Comparison of ENCODE assay signal across 8 mouse cellular contexts in genomic region chr11:120047531-120048251, GRCm38 (mm10). TPM values are rescaled to one million over a fixed set of nuclear protein-coding genes. Genes with fewer than 3 reads are reported as not detected.
A peak's percentile ranks its signal among the peaks of the same experiment; 100 is the strongest.
DNase-seq lines count a peak whose midpoint lies in the region; ATAC-seq and TF ChIP-seq lines count a peak whose summit lies in the region.

No protein-coding gene starts in this region.

- H3K36me3 ChIP-seq in limb, embryonic 14.5 days (ENCODE audit: control insufficient read depth, insufficient read depth, low read length): no peaks in the 10 kb centered on the region

- peak overlapping the region; percentile 93 for H3K4me2 ChIP-seq in limb, embryonic 14.5 days (replicated peaks; ENCODE audit: low read depth, low read length, severe bottlenecking)

- peak overlapping the region; percentile 74 for H3K9ac ChIP-seq in limb, embryonic 14.5 days (ENCODE audit: low read depth, low read length, severe bottlenecking)

- ATAC-seq in limb, embryonic 14.5 days (ENCODE audit: low FRiP score, low read depth): no peak
- ATAC-seq in megakaryocyte progenitor cell, adult 5-6 weeks (replicated peaks; ENCODE audit: poor library complexity): no peak

- no peak overlapping the region for H3K27ac ChIP-seq in limb, embryonic 14.5 days (replicated peaks; ENCODE audit: low read depth, low read length)

- DNase-seq in embryo, embryonic 10 days (ENCODE audit: low spot score): peak; percentile 52
- no peak for DNase-seq in embryo, embryonic 9.5 days (ENCODE audit: extremely low spot score)
- peak; percentile 41 for DNase-seq in retina, embryonic 14.5 days (ENCODE audit: low spot score)
- no peak for DNase-seq in retina, postnatal 1 day
- DNase-seq in limb, embryonic 14.5 days (ENCODE audit: low spot score): no peak
- no peak for DNase-seq in ovary, postnatal 10 days (ENCODE audit: low spot score)
- no peak for DNase-seq in Muller cell, postnatal 12 days (ENCODE audit: inconsistent ontology term)

- peaks cover 9% of the 10 kb centered on the region for H3K27me3 ChIP-seq in limb, embryonic 14.5 days (ENCODE audit: control insufficient read depth, insufficient read depth, low read length)

- 12% methylated on average over 23 of the region's 23 CpGs for WGBS in limb, embryonic 14.5 days

- no peak for TF ChIP-seq POLR2A in limb, embryonic 14.5 days (IDR thresholded peaks at IDR 0.05; ENCODE audit: borderline replicate concordance, extremely low read depth, insufficient read depth, insufficient read length)

- peak overlapping the region; percentile 66 for H3K4me3 ChIP-seq in limb, embryonic 14.5 days (replicated peaks; ENCODE audit: low read length)

- no peaks in the 10 kb centered on the region for H3K9me3 ChIP-seq in limb, embryonic 14.5 days (ENCODE audit: control insufficient read depth, low read length)

- H3K4me1 ChIP-seq in limb, embryonic 14.5 days (ENCODE audit: control insufficient read depth, insufficient read depth, low read length): peaks cover 32% of the 10 kb centered on the region

RNA-seq across cellular contexts. Expression of gene Aatk, which starts 0.7 kb away (rescaled TPM):
- polyA plus RNA-seq in limb, embryonic 14.5 days (2012; rRNA removed): 14.8 and 19.0 TPM in 2 replicates
- polyA plus RNA-seq in limb, embryonic 14.5 days (2014; fragmentation: Nextera tagmentation; extraction: Ambion mirVana): 5.9 and 8.1 TPM in 2 replicates
- 4.7 and 6.3 TPM in 2 replicates for total RNA-seq in megakaryocyte progenitor cell, adult 5-6 weeks (2015)
- 5.6 and 6.3 TPM in 2 replicates for total RNA-seq in megakaryocyte progenitor cell, adult 5-6 weeks (2017)

RNA-seq across cellular contexts. Expression of gene Cep131, which starts 38.9 kb away (rescaled TPM):
- 26.6 and 31.7 TPM in 2 replicates for polyA plus RNA-seq in limb, embryonic 14.5 days (2012; rRNA removed)
- polyA plus RNA-seq in limb, embryonic 14.5 days (2014; fragmentation: Nextera tagmentation; extraction: Ambion mirVana): 23.3 and 23.8 TPM in 2 replicates
- total RNA-seq in megakaryocyte progenitor cell, adult 5-6 weeks (2015): 5.1 and 5.2 TPM in 2 replicates
- total RNA-seq in megakaryocyte progenitor cell, adult 5-6 weeks (2017): 12.3 and 19.3 TPM in 2 replicates

RNA-seq across cellular contexts. Expression of gene Tepsin, which starts 50.8 kb away (rescaled TPM):
- 50.4 and 61.9 TPM in 2 replicates for polyA plus RNA-seq in limb, embryonic 14.5 days (2012; rRNA removed)
- 14.8 and 17.1 TPM in 2 replicates for polyA plus RNA-seq in limb, embryonic 14.5 days (2014; fragmentation: Nextera tagmentation; extraction: Ambion mirVana)
- total RNA-seq in megakaryocyte progenitor cell, adult 5-6 weeks (2015): 8.3 and 10.3 TPM in 2 replicates
- total RNA-seq in megakaryocyte progenitor cell, adult 5-6 weeks (2017): 8.3 and 8.8 TPM in 2 replicates

RNA-seq across cellular contexts. Expression of gene Ndufaf8, which starts 51.0 kb away (rescaled TPM):
- polyA plus RNA-seq in limb, embryonic 14.5 days (2012; rRNA removed): 33.9 and 40.0 TPM in 2 replicates
- polyA plus RNA-seq in limb, embryonic 14.5 days (2014; fragmentation: Nextera tagmentation; extraction: Ambion mirVana): 81.2 and 85.2 TPM in 2 replicates
- 18.6 and 24.5 TPM in 2 replicates for total RNA-seq in megakaryocyte progenitor cell, adult 5-6 weeks (2015)
- total RNA-seq in megakaryocyte progenitor cell, adult 5-6 weeks (2017): 20.0 and 20.6 TPM in 2 replicates

Comparison
In these comparisons a context has a peak if more than half of its experiments do, and no peak if none do; other contexts are left out.
1. DNase-seq: peak in embryo, embryonic 10 days (single experiment) and retina, embryonic 14.5 days (single experiment); none in embryo, embryonic 9.5 days (single experiment), retina, postnatal 1 day (single experiment), limb, embryonic 14.5 days (single experiment), ovary, postnatal 10 days (single experiment) and Muller cell, postnatal 12 days (single experiment).